Mouse (Mus musculus) E14TG2a.4 (cell line): ENCODE results near the gene Nom1.

Experiments used
- CTCF ChIP-seq: conservative IDR thresholded peaks from 2 replicates; pipeline ENCODE4 v1.5.1; 2014; ENCODE audit warnings: low read length
- POU5F1 ChIP-seq: IDR thresholded peaks from 2 replicates; pipeline ENCODE4 v1.6.1; 2014; ENCODE audit warnings: low read length, borderline replicate concordance

DNA sequence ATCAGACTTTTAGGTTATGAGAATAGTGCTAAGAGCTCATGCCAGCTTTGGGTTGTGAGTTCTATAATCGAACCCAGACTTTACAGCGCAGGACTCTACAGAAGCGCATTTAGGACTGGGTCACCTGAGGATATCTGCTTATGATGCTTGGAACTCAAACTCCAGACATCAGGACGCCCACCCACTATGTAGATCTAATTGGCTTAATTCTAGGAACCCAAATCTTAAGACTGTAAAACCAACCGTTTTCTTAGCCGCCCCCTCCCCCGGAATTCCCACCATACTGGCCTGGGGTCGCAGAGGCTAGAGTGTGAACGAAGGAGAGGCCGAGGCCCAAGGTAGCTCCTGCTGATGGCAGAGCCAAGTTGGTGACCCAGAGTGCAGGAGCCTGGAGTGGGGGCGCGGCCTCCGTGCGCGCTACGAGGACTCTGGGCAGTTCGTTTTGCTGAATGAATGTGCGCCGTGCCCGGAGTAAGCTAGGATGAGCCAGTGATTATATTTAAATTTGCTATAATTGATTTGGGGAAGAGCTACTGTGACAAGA lies 36.5 kb downstream of the Nom1 start:
- no peak for TF ChIP-seq CTCF
- no peak for TF ChIP-seq POU5F1
